Mouse (Mus musculus) right cerebral cortex, postnatal 25 days (tissue): ENCODE measurements around the gene Camk2n1.
A peak's percentile ranks its signal among the peaks of the same experiment; 100 is the strongest.
"Not testable (repeated sequence)": the region's sequence is repeated elsewhere in the genome, so short reads cannot be mapped to it uniquely, and the experiment has no call there.

Experiments
- DNase-seq: peaks from one replicate; pipeline ENCODE4 v3.0.0; 2022

The Camk2n1 gene

GRCm38 (mm10) chr4:138453753-138454570, at the start of gene Camk2n1:
TSS of gene Camk2n1 (plus strand) at chr4:138454314.
- peak; percentile 87 for DNase-seq

GRCm38 (mm10) chr4:138404806-138405205, 49.3 kb upstream of the Camk2n1 start:
- DNase-seq, result no peak

GRCm38 (mm10) chr4:138407479-138408194, 46.5 kb upstream of the Camk2n1 start:
- no peak for DNase-seq

GRCm38 (mm10) chr4:138411011-138411410, 43.1 kb upstream of the Camk2n1 start:
- DNase-seq, result no peak

- DNase-seq, result no peak
These were observed 42.5 kb upstream of the Camk2n1 start for GRCm38 (mm10) chr4:138411504-138412121.

GRCm38 (mm10) chr4:138414725-138415124, 39.4 kb upstream of the Camk2n1 start:
- DNase-seq, result peak; percentile 73

- peak; percentile 62 for DNase-seq
These were observed 38.1 kb upstream of the Camk2n1 start for GRCm38 (mm10) chr4:138415991-138416390.

DNA sequence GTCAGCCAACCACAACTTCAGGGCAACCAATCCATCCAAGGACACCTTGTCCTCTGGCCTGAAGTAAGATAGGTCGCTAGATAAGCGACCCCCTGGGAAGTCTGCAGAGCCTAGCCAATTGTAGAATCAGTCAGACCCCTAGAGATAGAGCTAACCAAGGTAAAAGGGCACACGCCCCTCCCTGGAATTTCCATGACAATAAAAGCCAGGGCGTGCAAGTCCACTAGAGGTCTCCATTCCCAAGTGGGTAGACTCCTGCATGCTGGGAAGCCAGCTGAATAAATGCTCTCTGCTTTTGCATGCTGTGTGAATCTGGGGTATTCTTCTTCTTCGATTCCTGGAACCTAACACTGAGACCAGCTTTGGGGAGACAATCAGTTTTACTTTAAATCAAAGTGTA, 37.7 kb upstream of the Camk2n1 start:
- DNase-seq, result no peak

DNA sequence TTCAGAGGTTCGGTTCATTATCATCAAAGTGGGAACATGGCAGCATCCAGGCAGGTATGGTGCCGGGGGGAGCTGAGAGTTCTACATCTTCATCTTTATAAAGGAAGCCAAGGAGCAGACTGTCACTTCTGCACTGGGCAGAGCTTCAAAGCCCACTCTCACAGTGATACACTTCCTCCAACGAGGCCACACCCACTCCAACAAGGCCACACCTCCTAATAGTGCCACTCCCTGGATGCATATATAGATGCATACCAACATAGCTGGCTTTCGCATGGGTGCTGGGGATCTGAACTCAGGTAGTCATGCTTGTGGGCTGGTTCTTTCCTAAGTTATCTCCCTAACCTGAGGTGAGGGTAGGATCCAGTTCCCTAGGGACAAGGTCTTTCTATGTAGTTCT, 36.2 kb upstream of the Camk2n1 start:
- DNase-seq, result no peak

- DNase-seq, result no peak
These were observed 35.7 kb upstream of the Camk2n1 start for GRCm38 (mm10) chr4:138418340-138418957.

DNA sequence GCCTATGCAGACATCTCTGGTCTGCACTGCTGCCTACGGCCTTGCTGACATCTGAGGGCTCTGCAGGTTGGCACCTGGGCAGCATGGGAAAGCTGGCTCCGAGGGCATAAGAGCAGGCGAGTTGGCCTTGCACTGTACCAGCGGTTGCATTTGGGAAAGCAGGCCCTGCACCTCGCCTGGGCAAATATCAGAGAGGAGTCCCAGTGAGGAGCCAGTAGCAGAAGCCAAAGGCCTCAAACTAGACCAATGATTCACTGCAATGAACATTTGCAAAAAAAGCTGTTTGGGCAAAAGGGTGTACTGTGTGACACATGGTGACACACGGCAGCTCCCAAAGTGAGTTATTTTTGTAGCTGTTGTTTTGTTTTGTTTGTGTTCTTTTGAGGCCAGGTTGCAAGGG, 29.1 kb upstream of the Camk2n1 start:
- DNase-seq, result no peak

DNA sequence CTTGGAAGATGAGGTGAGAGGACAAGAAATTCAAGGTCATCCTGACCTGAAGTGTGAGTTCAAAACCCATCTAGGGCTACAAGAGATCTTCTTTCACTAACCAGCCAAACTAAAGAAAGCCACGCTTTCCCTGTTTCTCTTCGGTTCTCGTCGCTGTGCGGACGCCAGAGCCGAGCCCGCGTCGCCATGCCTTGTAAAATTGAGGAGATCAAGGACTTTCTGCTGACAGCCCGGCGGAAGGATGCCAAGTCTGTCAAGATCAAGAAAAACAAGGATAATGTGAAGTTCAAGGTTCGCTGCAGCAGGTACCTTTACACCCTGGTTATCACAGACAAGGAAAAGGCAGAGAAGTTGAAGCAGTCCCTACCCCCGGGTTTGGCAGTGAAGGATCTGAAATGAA, 28.5 kb upstream of the Camk2n1 start:
- not testable (repeated sequence) for DNase-seq

DNA sequence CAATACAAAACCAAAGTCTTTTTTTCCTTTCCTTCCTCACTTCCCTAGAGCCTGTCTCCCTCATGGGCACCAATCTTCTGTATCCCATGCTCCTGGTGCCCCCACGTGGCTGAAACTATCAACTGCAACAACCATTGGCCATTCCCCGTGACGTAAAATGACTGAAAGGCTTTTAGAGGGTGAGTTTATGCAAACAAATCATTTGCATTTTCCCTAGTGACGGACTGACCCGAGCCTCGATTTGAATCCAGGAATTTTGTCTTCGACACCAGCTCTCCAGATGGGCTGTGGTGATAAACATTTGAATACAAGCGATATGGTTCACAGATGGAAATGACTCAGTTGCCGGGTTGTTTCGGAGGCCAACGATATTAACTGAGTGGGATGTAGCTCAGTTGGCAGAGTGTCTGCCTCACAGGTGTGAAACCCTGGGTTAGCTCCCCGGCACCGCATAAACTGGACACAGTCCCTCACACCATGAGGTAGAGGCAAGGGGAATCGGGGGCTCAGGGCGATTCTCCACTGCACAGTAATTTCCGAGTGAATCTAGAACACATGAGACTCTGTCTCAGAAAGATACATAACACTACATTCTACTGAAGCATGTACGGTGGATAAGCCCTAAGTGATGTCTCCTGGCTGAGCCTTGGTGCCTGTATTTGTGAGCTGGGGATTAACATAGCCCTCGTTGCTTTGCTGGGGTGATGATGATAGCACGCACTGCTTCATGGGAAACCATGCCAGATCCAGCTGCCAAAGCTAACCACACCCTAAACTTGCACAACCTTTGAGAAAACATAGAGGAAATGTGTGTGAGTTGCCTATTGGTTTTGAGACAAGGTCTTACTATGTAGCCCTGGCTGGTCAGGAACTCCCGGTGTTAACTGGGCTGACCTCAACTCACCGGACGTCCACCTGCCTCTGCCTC, 27.1 kb upstream of the Camk2n1 start:
- DNase-seq, result peak; percentile 86

- no peak for DNase-seq
These were observed 24.3 kb upstream of the Camk2n1 start for GRCm38 (mm10) chr4:138429778-138430177.

DNA sequence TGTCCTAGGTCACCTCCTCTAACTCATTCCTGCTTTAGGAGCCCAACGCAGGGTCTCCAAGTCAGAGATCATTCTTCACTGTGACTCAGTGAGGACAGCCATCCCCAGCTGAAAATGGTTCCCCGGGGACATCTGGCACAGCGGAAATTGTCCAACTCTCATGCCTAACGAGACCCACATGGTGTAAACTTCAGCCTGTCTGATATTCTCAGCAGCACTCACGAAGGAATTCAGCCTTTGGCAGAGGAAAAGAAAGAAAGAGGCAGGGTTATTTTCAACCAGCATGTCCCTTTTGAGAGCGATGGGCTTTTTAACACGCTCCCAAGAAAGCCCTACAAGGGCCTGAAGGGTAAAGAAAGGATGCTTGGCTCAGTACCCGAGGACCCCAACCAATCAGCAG, 22.8 kb upstream of the Camk2n1 start:
- no peak for DNase-seq

DNA sequence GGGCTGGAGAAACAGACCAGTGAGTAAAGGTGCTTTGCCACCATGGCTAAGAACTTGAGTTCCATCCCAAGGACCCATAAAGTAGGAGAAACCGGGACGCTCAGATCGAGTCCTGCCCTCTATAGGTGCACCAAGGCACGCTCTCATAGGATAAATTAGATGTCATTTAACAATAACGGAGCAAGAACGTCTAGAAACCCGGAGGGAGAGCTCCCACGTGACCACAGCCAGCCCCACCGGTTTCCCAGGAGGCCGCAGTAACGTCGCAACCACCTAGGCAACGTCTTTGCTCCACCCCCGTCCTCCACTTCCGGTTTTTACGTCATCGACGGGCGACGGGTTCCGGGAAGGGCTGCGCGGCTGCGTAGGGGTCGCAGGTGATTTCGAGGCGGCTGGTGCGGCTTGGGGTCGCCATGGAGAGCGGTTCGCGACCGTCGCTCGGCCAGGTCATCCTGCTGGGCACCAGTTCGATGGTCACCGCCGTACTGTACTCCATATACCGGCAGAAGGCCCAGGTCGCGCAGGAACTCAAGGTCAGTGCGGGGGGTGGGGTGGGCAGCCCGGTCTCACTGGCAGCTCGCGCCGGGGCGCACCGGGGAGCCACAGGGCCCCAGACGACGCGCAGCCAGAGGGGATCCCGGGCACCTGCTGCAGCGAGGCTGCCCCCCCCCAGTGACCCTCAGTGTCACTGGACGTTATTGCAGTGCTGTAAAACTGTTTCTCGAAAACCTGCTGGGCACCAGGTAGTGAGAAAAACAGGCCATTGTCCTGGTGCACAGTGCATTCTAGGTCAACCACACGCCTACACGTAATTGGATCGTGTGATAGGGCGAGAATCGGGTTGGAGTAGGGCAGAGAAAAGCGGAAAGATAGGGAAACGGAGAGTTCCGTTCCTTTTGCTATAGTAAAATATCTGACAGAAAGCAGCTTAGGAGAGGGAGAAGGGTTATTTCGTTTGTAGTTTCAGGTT, 19.5 kb upstream of the Camk2n1 start, which contains the start of gene Mul1:
Gene Mul1, plus strand, starts transcription at position 325 of the 970 bp plus-strand sequence.
- peak; percentile 96 for DNase-seq

DNA sequence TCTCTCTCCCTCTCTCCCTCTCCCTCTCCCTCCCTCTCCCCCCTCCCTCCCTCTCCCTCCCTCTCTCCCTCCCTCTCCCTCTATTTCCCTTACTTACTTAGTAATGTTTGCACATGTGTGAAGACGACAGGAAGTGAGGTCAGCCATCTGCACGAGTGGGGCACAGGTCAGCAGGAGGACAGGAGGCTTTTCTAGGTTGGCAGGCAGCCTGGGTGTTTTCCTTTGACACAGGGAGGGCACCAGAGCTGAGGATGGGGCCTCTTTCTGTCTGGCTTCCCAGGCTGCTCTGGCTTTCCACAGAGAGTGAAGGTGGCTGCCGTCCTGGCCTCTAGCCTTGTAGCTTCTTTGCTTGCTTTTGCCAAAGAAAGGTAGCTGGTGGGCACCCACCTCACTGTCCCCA, 14.1 kb upstream of the Camk2n1 start:
- no peak for DNase-seq

DNA sequence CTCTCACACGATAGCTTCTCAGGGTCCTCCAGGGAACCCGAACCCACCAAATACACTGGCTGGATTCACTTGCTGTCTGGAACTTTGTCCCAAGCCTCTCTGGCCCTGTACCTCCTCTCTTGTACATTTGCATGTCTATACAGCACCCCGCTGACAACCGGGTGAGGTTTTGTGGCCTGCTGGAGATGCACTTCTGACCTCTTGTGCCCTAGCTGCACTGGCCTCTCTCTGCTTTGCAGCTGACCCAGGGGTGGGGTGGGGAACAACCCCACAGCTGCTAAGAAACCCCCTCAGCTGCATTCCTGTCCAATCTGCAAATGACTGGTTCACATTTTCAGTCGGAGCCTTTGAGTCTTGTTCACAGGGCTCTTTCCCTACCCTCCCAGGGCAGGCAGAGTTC, 9.2 kb upstream of the Camk2n1 start:
- DNase-seq, result no peak

DNA sequence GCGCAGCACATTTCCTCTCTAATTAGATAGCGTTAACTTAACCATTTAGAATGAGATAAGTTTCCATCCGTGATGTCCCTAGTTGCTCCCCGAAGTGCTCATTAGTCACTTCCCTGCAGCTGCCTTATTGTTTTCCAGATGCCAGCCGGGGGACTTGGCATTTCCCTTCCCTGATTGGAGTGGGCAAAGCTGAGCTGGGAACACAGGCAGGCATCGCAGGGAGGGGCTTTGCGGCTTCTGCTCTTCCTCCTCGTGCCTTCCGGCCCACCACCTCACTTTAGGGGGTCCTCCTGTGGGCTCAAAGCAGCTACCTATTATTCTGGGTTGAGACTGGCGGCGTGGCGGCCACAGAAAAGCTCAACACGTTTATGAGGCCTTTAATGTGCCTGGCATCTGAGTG, 7.1 kb upstream of the Camk2n1 start:
- DNase-seq, result no peak

DNA sequence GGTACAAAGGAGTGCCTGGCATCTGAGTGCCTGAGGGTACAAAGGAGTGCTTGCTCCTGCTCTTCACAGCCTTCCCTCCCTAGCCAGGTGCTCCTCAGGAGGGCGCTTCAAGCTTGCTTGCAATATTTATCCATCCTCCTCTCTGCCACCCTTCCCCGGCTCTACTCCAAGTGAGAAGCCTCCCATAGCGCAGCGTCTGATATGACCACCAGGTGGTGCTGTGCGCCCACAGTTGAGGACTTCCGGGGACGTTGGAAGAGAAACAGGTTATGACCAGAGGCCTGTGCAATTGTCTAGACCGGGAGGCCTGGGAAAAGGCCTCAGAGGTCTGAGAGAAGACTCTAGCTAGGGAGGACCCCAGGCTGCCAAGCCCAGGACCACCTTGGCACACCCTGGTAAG, 6.7 kb upstream of the Camk2n1 start:
- peak; percentile 92 for DNase-seq
